Comparison of ENCODE assay signal across 9 mouse cellular contexts in genomic region chr12:16850431-16851375, GRCm38 (mm10). TPM values are rescaled to one million over a fixed set of nuclear protein-coding genes. Genes with fewer than 3 reads are reported as not detected.
DNase-seq lines count a peak whose midpoint lies in the region; ATAC-seq and TF ChIP-seq lines count a peak whose summit lies in the region.
"Had no signal": no experiment of that assay in that cellular context is flagged by ENCODE, and none has a peak within 500 bp of the region (broad histone marks: within the 10 kb centered on the region; RNA-seq: fewer than 3 reads in every experiment).

No protein-coding gene starts in this region.

- no peak for TF ChIP-seq POLR2A in embryonic fibroblast, embryonic 13.5 days (IDR thresholded peaks at IDR 0.05; ENCODE audit: low read depth, low read length)

- H3K27ac ChIP-seq in midbrain, postnatal 0 days (ENCODE audit: low read depth, low read length): no peak overlapping the region
- no peak overlapping the region for H3K27ac ChIP-seq in midbrain, embryonic 16.5 days (ENCODE audit: low read length)
- peak overlapping the region; percentile 77 for H3K27ac ChIP-seq in embryonic fibroblast, embryonic 13.5 days (ENCODE audit: insufficient read depth, low read length)
- H3K27ac ChIP-seq in lung, postnatal 0 days (ENCODE audit: low read length): 0 out of 2 replicates have a peak overlapping the region, but pooled peaks have one; percentile 3
- H3K27ac ChIP-seq: macrophage had no signal

- WGBS in midbrain, postnatal 0 days: 47% methylated on average over 16 of the region's 16 CpGs
- 51% methylated on average over 16 of the region's 16 CpGs for WGBS in midbrain, embryonic 16.5 days
- 50% methylated on average over 16 of the region's 16 CpGs for WGBS in lung, postnatal 0 days

- H3K27me3 ChIP-seq in midbrain, postnatal 0 days (ENCODE audit: insufficient read depth, low read length): no peaks in the 10 kb centered on the region
- H3K27me3 ChIP-seq in midbrain, embryonic 16.5 days (ENCODE audit: control insufficient read depth, insufficient read depth, low read depth, low read length): no peaks in the 10 kb centered on the region
- H3K27me3 ChIP-seq in lung, postnatal 0 days (replicated peaks; ENCODE audit: insufficient read depth, low read length): no peaks in the 10 kb centered on the region

- H3K4me3 ChIP-seq in midbrain, postnatal 0 days (ENCODE audit: low read depth, low read length): no peak overlapping the region
- H3K4me3 ChIP-seq in midbrain, embryonic 16.5 days (ENCODE audit: low read depth, low read length): no peak overlapping the region
- no peak overlapping the region for H3K4me3 ChIP-seq in embryonic fibroblast, embryonic 13.5 days (ENCODE audit: insufficient read depth, low read length)
- no peak overlapping the region for H3K4me3 ChIP-seq in lung, postnatal 0 days (ENCODE audit: low read depth, low read length)

- TF ChIP-seq EP300 in lung, postnatal 0 days (IDR thresholded peaks at IDR 0.05): peak; percentile 75

- intact Hi-C loops in heart, postnatal 36 days (cut with DNase I): loop anchor here (2.0 kb wide), 1 partner anchor 18 kb away; no protein-coding TSS in a partner anchor

- DNase-seq in midbrain, postnatal 0 days (ENCODE audit: low spot score): no peak
- peak; percentile 50 to 62 for DNase-seq in adrenal gland, postnatal 36 days
- DNase-seq in heart, postnatal 36 days: peak; percentile 68 to 74
- peak; percentile 88 for DNase-seq in lung, postnatal 0 days (ENCODE audit: low spot score)
- no peak for DNase-seq in thymus, postnatal 4 days

- no peak overlapping the region for H3K4me2 ChIP-seq in midbrain, postnatal 0 days (ENCODE audit: low read depth, low read length, poor library complexity, severe bottlenecking)
- no peak overlapping the region for H3K4me2 ChIP-seq in midbrain, embryonic 16.5 days (ENCODE audit: low read length)
- no peak overlapping the region for H3K4me2 ChIP-seq in lung, postnatal 0 days (replicated peaks; ENCODE audit: low read depth, low read length)

- H3K9me3 ChIP-seq in midbrain, postnatal 0 days (ENCODE audit: low read length): no peaks in the 10 kb centered on the region
- H3K9me3 ChIP-seq in midbrain, embryonic 16.5 days (replicated peaks; ENCODE audit: control insufficient read depth, low read length, poor library complexity, severe bottlenecking): no peaks in the 10 kb centered on the region
- no peaks in the 10 kb centered on the region for H3K9me3 ChIP-seq in lung, postnatal 0 days (ENCODE audit: low read length)

- no peaks in the 10 kb centered on the region for H3K4me1 ChIP-seq in midbrain, postnatal 0 days (ENCODE audit: insufficient read depth, low read length)
- peaks cover 6% of the 10 kb centered on the region; the same call in 1 of the 2 replicates for H3K4me1 ChIP-seq in midbrain, embryonic 16.5 days (ENCODE audit: control insufficient read depth, insufficient read depth, low read length)
- peaks cover 27% of the 10 kb centered on the region for H3K4me1 ChIP-seq in embryonic fibroblast, embryonic 13.5 days (ENCODE audit: control insufficient read depth, insufficient read depth, low read length)
- H3K4me1 ChIP-seq in lung, postnatal 0 days (ENCODE audit: insufficient read depth, low read depth, low read length): peaks cover 7% of the 10 kb centered on the region; the same call in 1 of the 2 replicates

- H3K9ac ChIP-seq in midbrain, postnatal 0 days (replicated peaks; ENCODE audit: low read length, poor library complexity, severe bottlenecking): no peak overlapping the region
- H3K9ac ChIP-seq in midbrain, embryonic 16.5 days (ENCODE audit: low read depth, low read length): no peak overlapping the region
- no peak overlapping the region for H3K9ac ChIP-seq in lung, postnatal 0 days (replicated peaks; ENCODE audit: low read depth)

- no peaks in the 10 kb centered on the region for H3K36me3 ChIP-seq in midbrain, postnatal 0 days (ENCODE audit: insufficient read depth, low read length)
- no peaks in the 10 kb centered on the region for H3K36me3 ChIP-seq in midbrain, embryonic 16.5 days (ENCODE audit: control insufficient read depth, insufficient read depth, low read length)
- no peaks in the 10 kb centered on the region for H3K36me3 ChIP-seq in lung, postnatal 0 days (ENCODE audit: insufficient read depth, low read length)

- peak; percentile 54 for TF ChIP-seq CTCF in midbrain, postnatal 0 days (IDR thresholded peaks at IDR 0.05)
- TF ChIP-seq CTCF in embryonic fibroblast, embryonic 13.5 days (IDR thresholded peaks at IDR 0.05; ENCODE audit: borderline replicate concordance, insufficient read depth, low read length): peak; percentile 50; the same call in 1 of the 2 replicates
- TF ChIP-seq CTCF in lung, postnatal 0 days (IDR thresholded peaks at IDR 0.05): peak; percentile 51

- ATAC-seq in midbrain, postnatal 0 days (ENCODE audit: low FRiP score): no peak
- ATAC-seq in midbrain, embryonic 16.5 days: no peak
- peak; percentile 61 for ATAC-seq in lung, postnatal 0 days
- ATAC-seq in granulocyte monocyte progenitor cell, adult 5-6 weeks (replicated peaks; ENCODE audit: poor library complexity, severe bottlenecking): no peak

RNA-seq across cellular contexts. Expression of gene E2f6, which starts 39.9 kb away (rescaled TPM):
- 15.8 and 23.1 TPM in 2 replicates for total RNA-seq in midbrain, postnatal 0 days (2014; rRNA removed)
- polyA plus RNA-seq in midbrain, postnatal 0 days (2015; fragmentation: Nextera tagmentation; extraction: Ambion mirVana): 17.1 and 19.3 TPM in 2 replicates
- polyA plus RNA-seq in midbrain, embryonic 16.5 days (2015; fragmentation: Nextera tagmentation; extraction: Ambion mirVana): 23.7 and 26.8 TPM in 2 replicates
- total RNA-seq in adrenal gland, postnatal 36 days (2021): 10 to 100 TPM; 33.8 to 39.0 TPM
- polyA plus RNA-seq in embryonic fibroblast, embryonic 13.5 days (2011; ENCODE audit: insufficient read length, low read depth, missing spikeins): 46.5 and 56.5 TPM in 2 replicates
- total RNA-seq in heart, postnatal 36 days (2021): 10 to 100 TPM; 72.1 to 74.7 TPM
- polyA plus RNA-seq in lung, postnatal 0 days (2015; fragmentation: Nextera tagmentation; extraction: Ambion mirVana): 11.1 and 14.2 TPM in 2 replicates
- 41.0 and 41.9 TPM in 2 replicates for total RNA-seq in granulocyte monocyte progenitor cell, adult 5-6 weeks (2014; fragmentation: Nextera tagmentation)
- 38.8 and 43.9 TPM in 2 replicates for total RNA-seq in granulocyte monocyte progenitor cell, adult 5-6 weeks (2017)

RNA-seq across cellular contexts. Expression of gene Rock2, which starts 44.0 kb away (rescaled TPM):
- total RNA-seq in midbrain, postnatal 0 days (2014; rRNA removed): 27.3 and 40.5 TPM in 2 replicates
- 9.0 and 12.7 TPM in 2 replicates for polyA plus RNA-seq in midbrain, postnatal 0 days (2015; fragmentation: Nextera tagmentation; extraction: Ambion mirVana)
- polyA plus RNA-seq in midbrain, embryonic 16.5 days (2015; fragmentation: Nextera tagmentation; extraction: Ambion mirVana): 12.5 and 14.5 TPM in 2 replicates
- total RNA-seq in adrenal gland, postnatal 36 days (2021): 10 to 100 TPM; 78.1 to 93.7 TPM
- 168 and 255 TPM in 2 replicates for polyA plus RNA-seq in embryonic fibroblast, embryonic 13.5 days (2011; ENCODE audit: insufficient read length, low read depth, missing spikeins)
- 10 to 100 TPM; 77.4 to 84.9 TPM for total RNA-seq in heart, postnatal 36 days (2021)
- 18.2 and 22.9 TPM in 2 replicates for polyA plus RNA-seq in lung, postnatal 0 days (2015; fragmentation: Nextera tagmentation; extraction: Ambion mirVana)
- 43.1 and 49.4 TPM in 2 replicates for total RNA-seq in granulocyte monocyte progenitor cell, adult 5-6 weeks (2014; fragmentation: Nextera tagmentation)
- total RNA-seq in granulocyte monocyte progenitor cell, adult 5-6 weeks (2017): 65.1 and 65.9 TPM in 2 replicates

RNA-seq across cellular contexts. Expression of gene Greb1, which starts 50.0 kb away (rescaled TPM):
- total RNA-seq in midbrain, postnatal 0 days (2014; rRNA removed): 1.3 and 3.7 TPM in 2 replicates
- 0.39 and 0.43 TPM in 2 replicates for polyA plus RNA-seq in midbrain, postnatal 0 days (2015; fragmentation: Nextera tagmentation; extraction: Ambion mirVana)
- 0.98 and 2.4 TPM in 2 replicates for polyA plus RNA-seq in midbrain, embryonic 16.5 days (2015; fragmentation: Nextera tagmentation; extraction: Ambion mirVana)
- 10 to 100 TPM; 29.2 to 77.1 TPM for total RNA-seq in adrenal gland, postnatal 36 days (2021)
- polyA plus RNA-seq in embryonic fibroblast, embryonic 13.5 days (2011; ENCODE audit: insufficient read length, low read depth, missing spikeins): 0.62 and 0.84 TPM in 2 replicates
- total RNA-seq in heart, postnatal 36 days (2021): under 1 TPM; 0.33 TPM
- polyA plus RNA-seq in lung, postnatal 0 days (2015; fragmentation: Nextera tagmentation; extraction: Ambion mirVana): 0.46 and 1.1 TPM in 2 replicates
- total RNA-seq in granulocyte monocyte progenitor cell, adult 5-6 weeks (2014; fragmentation: Nextera tagmentation): 0.49 TPM in 1 of 2 replicates, not detected in the other
- 0.13 and 0.26 TPM in 2 replicates for total RNA-seq in granulocyte monocyte progenitor cell, adult 5-6 weeks (2017)

Comparison
In these comparisons a context has a peak if more than half of its experiments do, and no peak if none do; other contexts are left out.
1. DNase-seq: peak in adrenal gland, postnatal 36 days (2 of 2), heart, postnatal 36 days (2 of 2) and lung, postnatal 0 days (single experiment); none in midbrain, postnatal 0 days (single experiment) and thymus, postnatal 4 days (single experiment).
2. H3K27ac ChIP-seq: peak in embryonic fibroblast, embryonic 13.5 days (single experiment) and lung, postnatal 0 days (single experiment); none in midbrain, postnatal 0 days (single experiment) and midbrain, embryonic 16.5 days (single experiment).
3. Peak in every context shown above with its lines, with median percentiles within 50 percentile points of each other: CTCF ChIP-seq.